Mouse (Mus musculus): Measurements from ENCODE around the gene Itprid1.

Gene Itprid1

GRCm38 (mm10) chr6:55887598-55887997 lies 50.9 kb downstream of the Itprid1 start:
- no peak for DNase-seq (ENCODE audit: low read depth, low spot score)

- DNase-seq (ENCODE audit: low read depth, low spot score), result no peak
These were observed 65.1 kb downstream of the Itprid1 start for GRCm38 (mm10) chr6:55901568-55902328.

GRCm38 (mm10) chr6:55902329-55902605 lies 65.6 kb downstream of the Itprid1 start:
- DNase-seq (ENCODE audit: low read depth, low spot score), result no peak

GRCm38 (mm10) chr6:55919206-55919605 lies 82.5 kb downstream of the Itprid1 start:
- no peak for DNase-seq (ENCODE audit: low read depth, low spot score)

- DNase-seq (ENCODE audit: low read depth, low spot score), result no peak
These were observed 83.6 kb downstream of the Itprid1 start for GRCm38 (mm10) chr6:55920282-55920720.

- peak; percentile 18 for DNase-seq (ENCODE audit: low read depth, low spot score)
These were observed 84.4 kb downstream of the Itprid1 start for GRCm38 (mm10) chr6:55920866-55921630.

- DNase-seq (ENCODE audit: low read depth, low spot score), result peak; percentile 53
These were observed 108.0 kb downstream of the Itprid1 start for GRCm38 (mm10) chr6:55944709-55945108.

- DNase-seq (ENCODE audit: low read depth, low spot score), result peak; percentile 72
These were observed 113.8 kb downstream of the Itprid1 start for GRCm38 (mm10) chr6:55950345-55951110.

GRCm38 (mm10) chr6:55972998-55973397 lies 136.3 kb downstream of the Itprid1 start:
- DNase-seq (ENCODE audit: low read depth, low spot score), result peak; percentile 62

- no peak for DNase-seq (ENCODE audit: low read depth, low spot score)
These were observed 143.1 kb downstream of the Itprid1 start for GRCm38 (mm10) chr6:55979766-55980165.

- peak; percentile 19 for DNase-seq (ENCODE audit: low read depth, low spot score)
These were observed 172.0 kb downstream of the Itprid1 start for GRCm38 (mm10) chr6:56008711-56009110.

- peak; percentile 13 for DNase-seq (ENCODE audit: low read depth, low spot score)
These were observed 175.7 kb downstream of the Itprid1 start for GRCm38 (mm10) chr6:56012384-56012783.

GRCm38 (mm10) chr6:56017291-56017994 lies 180.7 kb downstream of the Itprid1 start, which contains the start of gene Ppp1r17:
Gene Ppp1r17, plus strand, starts transcription at chr6:56017497.
- DNase-seq (ENCODE audit: low read depth, low spot score), result no peak

GRCm38 (mm10) chr6:56019632-56020031 lies 182.9 kb downstream of the Itprid1 start:
- no peak for DNase-seq (ENCODE audit: low read depth, low spot score)

- DNase-seq (ENCODE audit: low read depth, low spot score), result no peak
These were observed 188.8 kb downstream of the Itprid1 start for GRCm38 (mm10) chr6:56025533-56025932.

GRCm38 (mm10) chr6:56027318-56027717 lies 190.6 kb downstream of the Itprid1 start:
- no peak for DNase-seq (ENCODE audit: low read depth, low spot score)

- peak; percentile 48 for DNase-seq (ENCODE audit: low read depth, low spot score)
These were observed 191.3 kb downstream of the Itprid1 start for GRCm38 (mm10) chr6:56027966-56028365.
